Mouse (Mus musculus): ENCODE measurements around the gene Gm15737. TPM values are rescaled to one million over a fixed set of nuclear protein-coding genes. Genes with fewer than 3 reads are reported as not detected.
A peak's percentile ranks its signal among the peaks of the same experiment; 100 is the strongest.

Gene Gm15737
- polyA plus RNA-seq, 1 experiment from 2014 or later, result 0.06 TPM

DNA sequence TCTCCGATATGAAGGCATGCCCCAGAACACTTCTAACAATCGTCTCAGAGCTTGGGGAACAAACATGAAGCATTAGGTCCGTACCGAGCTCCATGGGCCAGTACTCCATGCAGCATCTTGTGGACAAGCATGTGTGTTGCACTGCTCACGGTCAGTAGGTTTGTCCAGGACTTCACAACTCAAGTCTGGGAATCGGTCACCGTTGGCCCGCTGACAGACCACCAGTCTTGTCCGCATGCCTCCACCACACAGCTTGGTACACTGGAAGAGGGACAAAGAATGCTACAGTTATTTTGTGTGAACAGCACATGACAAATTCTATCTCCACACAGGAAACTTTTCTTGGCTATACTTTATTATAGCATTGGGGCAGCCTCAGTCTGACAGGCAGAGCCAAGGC is 19.9 kb upstream of the Gm15737 start:
- Histone ChIP-seq H3K27me3 (no peaks in the 10 kb centered on the region), H3K4me3 (replicated peaks) (no peak overlapping the region), H3K4me1 (0 out of 2 replicates have a peak, but pooled peaks cover 7% of the 10 kb centered on the region), H3K27ac (0 out of 2 replicates have a peak overlapping the region, but pooled peaks have one; percentile 18), H3K9me3 (replicated peaks) (no peaks in the 10 kb centered on the region), H3K36me3 (peaks cover 53% of the 10 kb centered on the region), H3K4me2 (no peak overlapping the region), H3K9ac (no peak overlapping the region)
- no peak for ATAC-seq (replicated peaks; ENCODE audit: low FRiP score)
- WGBS, result 89% methylated on average over 9 of the region's 9 CpGs

- Histone ChIP-seq H3K27me3 (no peaks in the 10 kb centered on the region), H3K9me3 (replicated peaks) (no peaks in the 10 kb centered on the region), H3K36me3 (peaks cover 55% of the 10 kb centered on the region), H3K4me1 (0 out of 2 replicates have a peak, but pooled peaks cover 7% of the 10 kb centered on the region), H3K4me3 (replicated peaks) (no peak overlapping the region), H3K9ac (no peak overlapping the region), H3K4me2 (no peak overlapping the region), H3K27ac (peak overlapping the region; percentile 60)
- peak; percentile 77 for ATAC-seq (replicated peaks; ENCODE audit: low FRiP score)
- 55% methylated on average over 5 of the region's 5 CpGs for WGBS
Observed at GRCm38 (mm10) chr6:92850250-92850649, 18.9 kb upstream of the Gm15737 start.

DNA sequence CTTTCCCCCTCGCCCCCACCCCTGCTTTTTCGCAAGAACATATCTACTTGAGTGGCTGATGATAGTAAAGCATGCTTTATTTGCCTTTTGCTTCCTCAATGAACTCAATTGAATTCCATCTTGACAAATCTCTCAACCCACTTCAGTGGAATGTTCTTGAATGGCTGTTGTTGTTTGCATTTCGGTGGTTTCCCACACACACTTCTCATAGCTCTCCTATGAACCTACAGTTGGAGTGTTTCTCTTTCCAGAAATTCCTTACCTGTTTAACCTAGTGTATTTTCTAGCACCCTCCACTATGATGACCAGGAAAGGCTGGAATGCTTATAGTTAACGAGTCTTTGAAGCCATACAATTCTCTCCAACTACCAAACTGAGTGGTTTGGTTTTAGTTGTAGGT is 14.3 kb upstream of the Gm15737 start:
- H3K4me1 ChIP-seq, result peaks cover 23% of the 10 kb centered on the region
- no peak overlapping the region for H3K4me3 ChIP-seq (replicated peaks)
- H3K4me2 ChIP-seq, result no peak overlapping the region
- no peaks in the 10 kb centered on the region for H3K27me3 ChIP-seq
- H3K9me3 ChIP-seq (replicated peaks), result no peaks in the 10 kb centered on the region
- no peak overlapping the region for H3K9ac ChIP-seq
- peaks cover 65% of the 10 kb centered on the region for H3K36me3 ChIP-seq
- no peak for ATAC-seq (replicated peaks; ENCODE audit: low FRiP score)
- H3K27ac ChIP-seq, result no peak overlapping the region
- 86% methylated on average over 4 of the region's 4 CpGs for WGBS

GRCm38 (mm10) chr6:92857761-92858160 is 11.4 kb upstream of the Gm15737 start:
- no peak for ATAC-seq (replicated peaks; ENCODE audit: low FRiP score)
- 87% methylated on average over 13 of the region's 13 CpGs for WGBS

DNA sequence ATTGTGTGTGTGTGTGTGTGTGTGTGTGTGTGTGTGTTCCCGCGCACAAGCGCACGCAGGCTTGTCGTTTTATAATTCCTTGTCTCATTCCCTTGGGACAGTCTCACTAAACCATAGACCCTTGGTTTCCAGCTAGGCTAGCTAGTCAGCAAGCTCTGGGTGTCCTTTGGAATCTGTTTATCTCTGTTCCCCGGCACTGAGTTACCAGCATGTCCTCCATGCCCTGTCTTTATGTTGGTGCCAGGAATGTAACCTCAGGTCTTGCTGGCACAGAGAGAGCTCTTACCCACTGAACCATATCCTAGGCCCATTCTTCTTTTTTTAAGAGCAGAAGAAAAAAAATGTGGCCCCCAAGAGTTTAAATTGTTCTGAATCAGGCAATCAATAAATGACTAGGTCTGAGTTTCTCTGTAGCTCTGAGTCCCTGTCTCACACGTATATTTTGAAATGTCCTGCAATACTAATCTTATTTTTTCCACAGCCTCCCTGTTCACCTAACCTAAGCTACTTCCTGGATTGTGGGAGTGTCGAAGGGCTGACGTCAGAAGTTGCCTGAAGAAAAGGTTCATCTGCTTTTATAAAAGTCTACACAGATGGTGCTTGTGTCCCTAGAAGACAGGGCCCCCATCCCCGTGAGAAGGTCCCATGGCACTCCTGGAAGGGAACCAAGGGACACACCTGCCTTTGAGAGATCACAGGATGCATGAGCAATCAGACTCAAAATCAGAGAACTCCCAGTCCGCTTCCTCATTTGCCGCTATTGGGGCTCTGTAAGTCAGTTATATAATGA is 10.2 kb upstream of the Gm15737 start:
- WGBS, result 76% methylated on average over 12 of the region's 12 CpGs
- ATAC-seq (replicated peaks; ENCODE audit: low FRiP score), result no peak; the same call in 1 of the 2 replicates
- Histone ChIP-seq H3K36me3 (peaks cover 69% of the 10 kb centered on the region), H3K27ac (peak overlapping the region; percentile 81), H3K4me2 (no peak overlapping the region), H3K9ac (no peak overlapping the region), H3K4me3 (replicated peaks) (no peak overlapping the region), H3K9me3 (replicated peaks) (no peaks in the 10 kb centered on the region), H3K4me1 (peaks cover 22% of the 10 kb centered on the region), H3K27me3 (no peaks in the 10 kb centered on the region)

More at GRCm38 (mm10) chr6:92857761-92858160, 11.4 kb upstream of the Gm15737 start:
- H3K4me3 ChIP-seq (replicated peaks), result no peak overlapping the region
- H3K27ac ChIP-seq, result peak overlapping the region; percentile 37; the same call in 1 of the 2 replicates
- no peak overlapping the region for H3K4me2 ChIP-seq
- no peak overlapping the region for H3K9ac ChIP-seq
- H3K4me1 ChIP-seq, result peaks cover 22% of the 10 kb centered on the region
- H3K36me3 ChIP-seq, result peaks cover 64% of the 10 kb centered on the region
- no peaks in the 10 kb centered on the region for H3K9me3 ChIP-seq (replicated peaks)
- H3K27me3 ChIP-seq, result no peaks in the 10 kb centered on the region

DNA sequence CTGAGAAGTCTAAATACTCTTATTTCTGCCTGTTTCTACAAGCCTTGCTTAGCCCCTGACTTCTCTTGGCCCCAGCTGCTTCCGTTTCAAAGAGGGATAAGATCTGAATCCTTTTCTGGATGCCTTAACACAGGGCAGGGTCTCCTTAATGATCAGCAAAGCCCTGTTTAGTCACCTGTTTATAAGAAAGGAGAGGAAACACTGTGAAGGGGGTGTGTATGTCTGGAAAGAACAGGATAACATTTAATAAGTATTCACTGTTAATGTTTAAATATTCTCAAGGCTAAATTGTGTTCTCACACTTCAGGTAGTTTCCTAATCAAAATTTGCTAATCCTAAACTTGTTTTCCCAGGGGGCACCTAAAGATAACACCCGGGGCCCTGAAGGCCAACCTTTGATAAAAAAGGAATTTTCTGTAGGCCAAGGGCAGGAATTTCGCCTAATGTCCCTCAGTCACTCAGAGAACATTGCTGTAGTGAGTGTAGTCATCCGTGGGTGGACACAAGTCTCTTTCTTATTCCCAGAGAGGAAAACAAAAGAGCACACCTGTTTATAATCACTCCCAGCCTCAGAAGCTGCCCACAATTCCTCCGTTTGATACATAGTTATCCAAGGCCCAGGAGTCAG is 8.8 kb upstream of the Gm15737 start:
- 61% methylated on average over 5 of the region's 5 CpGs for WGBS
- Histone ChIP-seq H3K9me3 (replicated peaks) (no peaks in the 10 kb centered on the region), H3K4me3 (replicated peaks) (no peak overlapping the region), H3K4me2 (no peak overlapping the region), H3K4me1 (peaks cover 22% of the 10 kb centered on the region), H3K27me3 (no peaks in the 10 kb centered on the region), H3K9ac (no peak overlapping the region), H3K27ac (peak overlapping the region; percentile 81), H3K36me3 (peaks cover 65% of the 10 kb centered on the region)
- peak; percentile 42; the same call in 1 of the 2 replicates for ATAC-seq (replicated peaks; ENCODE audit: low FRiP score)

DNA sequence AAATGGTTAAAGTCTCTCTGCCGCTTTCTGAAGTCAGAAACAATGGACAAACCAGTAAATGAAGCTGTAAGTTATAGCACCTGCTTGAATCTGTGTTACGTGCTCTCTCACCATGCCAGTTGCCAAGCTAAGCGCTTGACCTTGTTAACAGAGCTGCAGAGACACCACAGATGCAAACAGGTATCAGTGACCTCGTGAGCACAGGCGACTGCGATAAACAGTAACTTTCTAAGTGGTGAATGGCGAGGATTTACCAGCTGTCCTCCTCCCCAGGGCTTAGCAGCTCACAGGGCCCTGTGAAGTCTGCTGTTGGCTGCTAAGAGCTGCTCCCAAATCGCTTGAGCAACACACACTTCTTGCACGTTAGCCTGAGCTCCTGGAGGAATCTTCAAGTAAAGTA is 6.6 kb upstream of the Gm15737 start:
- no peak overlapping the region for H3K9ac ChIP-seq
- H3K27ac ChIP-seq, result no peak overlapping the region
- H3K4me3 ChIP-seq (replicated peaks), result no peak overlapping the region
- WGBS, result 80% methylated on average over 9 of the region's 9 CpGs
- no peaks in the 10 kb centered on the region for H3K9me3 ChIP-seq (replicated peaks)
- ATAC-seq (replicated peaks; ENCODE audit: low FRiP score), result no peak
- no peak overlapping the region for H3K4me2 ChIP-seq
- peaks cover 69% of the 10 kb centered on the region for H3K36me3 ChIP-seq
- peaks cover 11% of the 10 kb centered on the region for H3K4me1 ChIP-seq
- H3K27me3 ChIP-seq, result no peaks in the 10 kb centered on the region

DNA sequence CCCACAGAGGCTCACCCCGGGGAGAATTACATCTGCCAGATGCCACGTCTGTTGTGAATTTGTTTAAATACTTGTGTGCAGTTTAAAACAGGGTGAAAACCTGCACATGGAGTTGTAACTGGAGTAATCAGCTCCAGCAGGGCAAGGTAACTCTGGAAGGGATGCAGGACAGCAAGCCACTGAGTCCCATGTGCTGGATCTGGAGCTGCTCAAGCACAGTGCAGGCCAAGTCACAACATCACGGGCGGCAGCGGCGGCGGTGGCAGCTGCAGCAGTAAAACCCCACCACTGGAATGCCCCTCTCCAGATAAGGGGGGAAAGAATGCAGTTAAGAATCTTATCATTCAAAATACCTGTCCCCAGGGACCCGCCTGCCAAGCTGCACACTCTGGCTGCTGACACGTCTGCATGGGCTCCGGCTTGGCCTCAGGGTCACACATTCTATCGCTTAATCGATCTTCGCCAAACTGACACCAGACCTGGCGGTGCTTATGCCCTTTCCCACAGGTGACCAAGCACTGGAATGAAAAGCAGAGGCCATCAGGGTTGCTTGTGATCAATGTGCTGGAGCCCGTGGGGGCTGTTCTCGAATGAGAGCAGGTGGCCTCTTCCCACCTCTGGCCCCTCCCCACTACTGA is 544 bp downstream of the Gm15737 start:
- peaks cover 65% of the 10 kb centered on the region for H3K36me3 ChIP-seq
- H3K9me3 ChIP-seq (replicated peaks), result no peaks in the 10 kb centered on the region
- H3K4me3 ChIP-seq (replicated peaks), result no peak overlapping the region
- H3K4me1 ChIP-seq, result peaks cover 28% of the 10 kb centered on the region
- ATAC-seq (replicated peaks; ENCODE audit: low FRiP score), result peak; percentile 69; the same call in 1 of the 2 replicates
- peak overlapping the region; percentile 88 for H3K27ac ChIP-seq
- no peak overlapping the region for H3K4me2 ChIP-seq
- H3K9ac ChIP-seq, result no peak overlapping the region
- no peaks in the 10 kb centered on the region for H3K27me3 ChIP-seq
- WGBS, result 53% methylated on average over 16 of the region's 16 CpGs

DNA sequence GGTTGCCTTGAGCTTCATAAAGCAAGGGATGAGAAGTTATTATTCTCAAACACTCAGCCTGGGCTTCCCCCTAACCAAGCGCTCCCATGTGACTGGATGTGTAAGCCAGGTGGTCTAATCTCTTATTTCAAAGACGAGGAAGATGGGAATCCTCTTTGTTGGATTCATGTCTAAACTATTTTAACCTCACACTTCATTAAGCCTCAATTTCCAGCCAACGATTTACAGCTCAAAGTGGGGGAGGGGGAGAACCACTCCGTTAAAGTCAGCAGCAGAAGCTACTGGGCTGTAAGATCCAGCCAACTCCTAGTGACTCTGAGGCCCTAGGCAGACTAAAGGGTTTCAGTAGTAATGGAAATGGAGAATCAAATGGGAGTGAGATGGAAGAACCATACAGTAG is 2.7 kb downstream of the Gm15737 start:
- Histone ChIP-seq H3K27ac (peak overlapping the region; percentile 45; the same call in 1 of the 2 replicates), H3K36me3 (peaks cover 75% of the 10 kb centered on the region), H3K9me3 (replicated peaks) (no peaks in the 10 kb centered on the region), H3K4me3 (replicated peaks) (no peak overlapping the region), H3K9ac (no peak overlapping the region), H3K4me1 (peaks cover 28% of the 10 kb centered on the region), H3K27me3 (no peaks in the 10 kb centered on the region), H3K4me2 (no peak overlapping the region)
- 36% methylated on average over 4 of the region's 4 CpGs for WGBS
- ATAC-seq (replicated peaks; ENCODE audit: low FRiP score), result peak; percentile 20; the same call in 1 of the 2 replicates

GRCm38 (mm10) chr6:92872766-92873165 is 3.6 kb downstream of the Gm15737 start:
- 74% methylated on average over 10 of the region's 10 CpGs for WGBS
- ATAC-seq (replicated peaks; ENCODE audit: low FRiP score), result no peak
- H3K36me3 ChIP-seq, result peaks cover 81% of the 10 kb centered on the region
- no peak overlapping the region for H3K4me2 ChIP-seq
- peaks cover 28% of the 10 kb centered on the region for H3K4me1 ChIP-seq
- no peak overlapping the region for H3K9ac ChIP-seq
- H3K4me3 ChIP-seq (replicated peaks), result no peak overlapping the region
- H3K27ac ChIP-seq, result no peak overlapping the region
- no peaks in the 10 kb centered on the region for H3K27me3 ChIP-seq
- H3K9me3 ChIP-seq (replicated peaks), result no peaks in the 10 kb centered on the region

- no peaks in the 10 kb centered on the region for H3K27me3 ChIP-seq
- H3K27ac ChIP-seq, result no peak overlapping the region
- H3K4me3 ChIP-seq (replicated peaks), result no peak overlapping the region
- ATAC-seq (replicated peaks; ENCODE audit: low FRiP score), result no peak
- no peak overlapping the region for H3K4me2 ChIP-seq
- 61% methylated on average over 5 of the region's 5 CpGs for WGBS
- H3K4me1 ChIP-seq, result peaks cover 30% of the 10 kb centered on the region
- H3K9ac ChIP-seq, result no peak overlapping the region
- no peaks in the 10 kb centered on the region for H3K9me3 ChIP-seq (replicated peaks)
- H3K36me3 ChIP-seq, result peaks cover 87% of the 10 kb centered on the region
Observed at GRCm38 (mm10) chr6:92874854-92875253, 5.7 kb downstream of the Gm15737 start.

DNA sequence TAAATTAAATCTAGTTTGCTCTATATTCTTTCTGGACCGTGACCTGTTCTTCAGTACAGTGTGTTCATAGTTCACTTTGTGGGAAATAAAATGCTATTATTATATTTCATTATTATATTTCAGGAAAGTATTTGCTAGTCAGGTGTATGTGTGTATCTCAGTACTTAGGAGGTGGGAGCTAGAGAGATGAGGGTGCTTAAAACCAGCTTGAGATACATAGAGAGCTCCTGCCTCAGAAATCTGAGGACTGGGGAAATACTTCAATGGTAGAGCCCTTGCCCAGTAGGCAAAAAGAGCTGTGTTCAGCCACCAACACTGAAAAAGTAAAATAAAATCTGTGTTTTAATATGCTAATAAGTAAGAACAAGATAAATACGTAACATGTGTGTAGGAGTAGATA is 6.2 kb downstream of the Gm15737 start:
- peaks cover 87% of the 10 kb centered on the region for H3K36me3 ChIP-seq
- H3K9ac ChIP-seq, result no peak overlapping the region
- H3K4me3 ChIP-seq (replicated peaks), result no peak overlapping the region
- no peak overlapping the region for H3K4me2 ChIP-seq
- no peaks in the 10 kb centered on the region for H3K9me3 ChIP-seq (replicated peaks)
- no peaks in the 10 kb centered on the region for H3K27me3 ChIP-seq
- no peak overlapping the region for H3K27ac ChIP-seq
- peaks cover 30% of the 10 kb centered on the region for H3K4me1 ChIP-seq
- ATAC-seq (replicated peaks; ENCODE audit: low FRiP score), result no peak
- 94% methylated on average over 2 of the region's 2 CpGs for WGBS

Data from kidney, embryonic 15.5 days (tissue).